ENCODE assay signal across 20 mouse cellular contexts in genomic region chr6:127317309-127317708, GRCm38 (mm10).
DNase-seq lines count a peak whose midpoint lies in the region; ATAC-seq and TF ChIP-seq lines count a peak whose summit lies in the region.
"Had no signal": no experiment of that assay in that cellular context is flagged by ENCODE, and none has a peak within 500 bp of the region (broad histone marks: within the 10 kb centered on the region; RNA-seq: fewer than 3 reads in every experiment).

No protein-coding gene starts in this region.

- no peak overlapping the region for H3K9ac ChIP-seq in forebrain, embryonic 11.5 days (ENCODE audit: low read length)
- no peak overlapping the region for H3K9ac ChIP-seq in forebrain, embryonic 13.5 days
- no peak overlapping the region for H3K9ac ChIP-seq in forebrain, postnatal 0 days
- H3K9ac ChIP-seq: embryonic facial prominence, embryonic 13.5 days; heart, embryonic 12.5 days; hindbrain, embryonic 13.5 days; intestine, embryonic 15.5 days had no signal

- no peak overlapping the region for H3K4me3 ChIP-seq in forebrain, embryonic 10.5 days
- H3K4me3 ChIP-seq in forebrain, embryonic 11.5 days (ENCODE audit: low read depth, low read length): no peak overlapping the region
- no peak overlapping the region for H3K4me3 ChIP-seq in forebrain, embryonic 13.5 days
- no peak overlapping the region for H3K4me3 ChIP-seq in forebrain, postnatal 0 days (ENCODE audit: low read depth, low read length)
- H3K4me3 ChIP-seq: embryonic facial prominence, embryonic 13.5 days; heart, embryonic 12.5 days; hindbrain, embryonic 13.5 days; intestine, embryonic 15.5 days had no signal

- TF ChIP-seq CTCF in forebrain, postnatal 0 days (IDR thresholded peaks at IDR 0.05; ENCODE audit: low read depth): no peak

- H3K36me3 ChIP-seq in forebrain, embryonic 10.5 days (replicated peaks): no peaks in the 10 kb centered on the region
- no peaks in the 10 kb centered on the region for H3K36me3 ChIP-seq in forebrain, embryonic 11.5 days (ENCODE audit: control insufficient read depth, insufficient read depth, low read length)
- H3K36me3 ChIP-seq in forebrain, embryonic 13.5 days (ENCODE audit: poor library complexity, severe bottlenecking): no peaks in the 10 kb centered on the region
- H3K36me3 ChIP-seq in forebrain, postnatal 0 days (ENCODE audit: insufficient read depth): no peaks in the 10 kb centered on the region
- H3K36me3 ChIP-seq: embryonic facial prominence, embryonic 13.5 days; heart, embryonic 12.5 days; hindbrain, embryonic 13.5 days; intestine, embryonic 15.5 days had no signal

- peak overlapping the region; percentile 70; the same call in 1 of the 2 replicates for H3K27ac ChIP-seq in forebrain, embryonic 10.5 days
- no peak overlapping the region; the same call in 1 of the 2 replicates for H3K27ac ChIP-seq in forebrain, embryonic 11.5 days (ENCODE audit: low read depth, low read length)
- peak overlapping the region; percentile 44 for H3K27ac ChIP-seq in forebrain, embryonic 13.5 days
- no peak overlapping the region for H3K27ac ChIP-seq in forebrain, postnatal 0 days (ENCODE audit: low read depth, low read length)
- H3K27ac ChIP-seq: embryonic facial prominence, embryonic 13.5 days; hindbrain, embryonic 13.5 days; hindbrain, postnatal 0 days; intestine, embryonic 15.5 days had no signal

- H3K27me3 ChIP-seq in forebrain, embryonic 10.5 days (ENCODE audit: poor library complexity, severe bottlenecking): 0 out of 2 replicates have a peak, but pooled peaks cover 10% of the 10 kb centered on the region
- no peaks in the 10 kb centered on the region for H3K27me3 ChIP-seq in forebrain, embryonic 11.5 days (ENCODE audit: control insufficient read depth, insufficient read depth, low read length)
- no peaks in the 10 kb centered on the region for H3K27me3 ChIP-seq in forebrain, embryonic 13.5 days
- no peaks in the 10 kb centered on the region for H3K27me3 ChIP-seq in forebrain, postnatal 0 days (ENCODE audit: insufficient read depth, low read length)
- H3K27me3 ChIP-seq: embryonic facial prominence, embryonic 13.5 days; hindbrain, embryonic 13.5 days; intestine, embryonic 15.5 days had no signal

- no peak for ATAC-seq in forebrain, embryonic 11.5 days (replicated peaks; ENCODE audit: low FRiP score)
- ATAC-seq in forebrain, embryonic 13.5 days: peak; percentile 52; the same call in 1 of the 2 replicates
- ATAC-seq in forebrain, postnatal 0 days: peak; percentile 54
- ATAC-seq: hindbrain, postnatal 0 days; intestine, embryonic 15.5 days had no signal

- DNase-seq in forebrain, embryonic 10.5 days (ENCODE audit: extremely low spot score, low spot score): no peak
- DNase-seq in forebrain, embryonic 11.5 days (ENCODE audit: low spot score): no peak
- peak; percentile 43 for DNase-seq in ovary, adult 18-20 months (ENCODE audit: low spot score)
- DNase-seq in ovary, postnatal 10 days (ENCODE audit: low spot score): no peak
- DNase-seq in forebrain, postnatal 0 days: no peak
- no peak for DNase-seq in layer of hippocampus, postnatal 36 days
- DNase-seq in neural tube, embryonic 10.5 days (ENCODE audit: extremely low spot score, low spot score): no peak
- DNase-seq: adrenal gland, adult 8-10 months; B cell, adult 2 months; cerebellum, adult 11-12 months; cerebellum, adult 9-10 months; cerebellum, postnatal 36 days; gastrocnemius, postnatal 25 days; kidney, adult 2 months had no signal

- peaks cover 31% of the 10 kb centered on the region for H3K4me1 ChIP-seq in forebrain, embryonic 10.5 days
- H3K4me1 ChIP-seq in forebrain, embryonic 11.5 days (replicated peaks; ENCODE audit: control insufficient read depth, insufficient read depth, low read length): peaks cover 6% of the 10 kb centered on the region
- H3K4me1 ChIP-seq in forebrain, embryonic 13.5 days: peaks cover 32% of the 10 kb centered on the region
- no peaks in the 10 kb centered on the region for H3K4me1 ChIP-seq in forebrain, postnatal 0 days (ENCODE audit: insufficient read depth)
- H3K4me1 ChIP-seq: embryonic facial prominence, embryonic 13.5 days; intestine, embryonic 15.5 days had no signal

- no peaks in the 10 kb centered on the region for H3K9me3 ChIP-seq in forebrain, embryonic 10.5 days
- H3K9me3 ChIP-seq in forebrain, embryonic 11.5 days (ENCODE audit: control insufficient read depth, low read length): no peaks in the 10 kb centered on the region
- no peaks in the 10 kb centered on the region for H3K9me3 ChIP-seq in forebrain, embryonic 13.5 days (replicated peaks)
- H3K9me3 ChIP-seq in forebrain, postnatal 0 days (ENCODE audit: low read length): no peaks in the 10 kb centered on the region
- H3K9me3 ChIP-seq: embryonic facial prominence, embryonic 13.5 days; heart, embryonic 12.5 days; hindbrain, embryonic 13.5 days; intestine, embryonic 15.5 days had no signal

- WGBS in forebrain, embryonic 10.5 days: 44% methylated on average over 1 of the region's 1 CpGs
- WGBS in forebrain, embryonic 11.5 days: 26% methylated on average over 1 of the region's 1 CpGs
- WGBS in forebrain, embryonic 13.5 days: 3% methylated on average over 1 of the region's 1 CpGs
- WGBS in forebrain, postnatal 0 days: 24% methylated on average over 1 of the region's 1 CpGs

- H3K4me2 ChIP-seq in forebrain, embryonic 11.5 days (ENCODE audit: low read depth, low read length, severe bottlenecking): no peak overlapping the region
- no peak overlapping the region for H3K4me2 ChIP-seq in forebrain, embryonic 13.5 days
- no peak overlapping the region for H3K4me2 ChIP-seq in forebrain, postnatal 0 days (ENCODE audit: low read depth)
- H3K4me2 ChIP-seq: embryonic facial prominence, embryonic 13.5 days; heart, embryonic 12.5 days; hindbrain, embryonic 13.5 days; intestine, embryonic 15.5 days had no signal

Comparison
In these comparisons a context has a peak if more than half of its experiments do, and no peak if none do; other contexts are left out.
1. H3K27ac ChIP-seq: peak in forebrain, embryonic 10.5 days (single experiment) and forebrain, embryonic 13.5 days (single experiment); none in forebrain, embryonic 11.5 days (single experiment) and forebrain, postnatal 0 days (single experiment).